Mouse (Mus musculus) heart, adult 2 months (tissue): ENCODE data around the gene Scn4b. TPM values are rescaled to one million over a fixed set of nuclear protein-coding genes. Genes with fewer than 3 reads are reported as not detected.

Experiments
- DNase-seq, 2 experiments: peaks; one replicate each; pipeline ENCODE4 v3.0.0; 2021
- H3K27ac ChIP-seq: fragments of 200-600 bp; 2 replicates; pipeline ENCODE4 v1.8.1; 2022
- H3K27me3 ChIP-seq: fragments of 200-500 bp; 2 replicates; pipeline ENCODE4 v1.6.1; 2012; ENCODE audit warnings: mild to moderate bottlenecking, low read length, inconsistent platforms, mixed read lengths; ENCODE audit not compliant: control insufficient read depth, insufficient read depth
- H3K36me3 ChIP-seq: fragments of 200-500 bp; 2 replicates; pipeline ENCODE4 v1.6.1; 2012; ENCODE audit warnings: low read length, inconsistent platforms; ENCODE audit not compliant: control insufficient read depth, insufficient read depth
- H3K4me1 ChIP-seq: fragments of 200-500 bp; 2 replicates; pipeline ENCODE4 v1.6.1; 2011; ENCODE audit warnings: low read length; ENCODE audit not compliant: control insufficient read depth, insufficient read depth
- H3K4me3 ChIP-seq: fragments of 200-600 bp; 2 replicates; pipeline ENCODE4 v1.8.1; 2022
- H3K79me2 ChIP-seq: fragments of 200-500 bp; replicated peaks from 2 replicates; pipeline ENCODE4 v1.6.1; 2012; ENCODE audit warnings: mild to moderate bottlenecking, inconsistent platforms, low read length, moderate library complexity, mixed read lengths; ENCODE audit not compliant: control insufficient read depth, insufficient read depth
- H3K9ac ChIP-seq: fragments of 200-500 bp; 2 replicates; pipeline ENCODE4 v1.6.1; 2012; ENCODE audit warnings: low read depth, mild to moderate bottlenecking, control low read depth, inconsistent platforms, low read length, mixed read lengths
- CTCF ChIP-seq: fragments of 200-600 bp; IDR thresholded peaks from 2 replicates; pipeline ENCODE4 v1.8.1; 2022; ENCODE audit warnings: antibody characterized with exemption, mild to moderate bottlenecking, moderate library complexity
- EP300 ChIP-seq: fragments of 200-500 bp; IDR thresholded peaks from 2 replicates; pipeline ENCODE4 v1.6.1; 2011; ENCODE audit warnings: low read depth, low read length, control low read depth; ENCODE audit not compliant: insufficient read depth
- POLR2A ChIP-seq: fragments of 200-500 bp; IDR thresholded peaks from 2 replicates; pipeline ENCODE4 v1.6.1; 2011; ENCODE audit warnings: mild to moderate bottlenecking, low read depth, low read length, control low read depth; ENCODE audit not compliant: insufficient read depth
- WGBS: fragments of 180-500 bp; shearing (Covaris S2); methylation state at CpG from one replicate; pipeline ENCODE4 v1.1.7; 2018; 5-methylcytosine and 5-hydroxymethylcytosine counted together
- intact Hi-C: fragments of 180-260 bp; cut with DNase I; formaldehyde crosslinking; loops from one replicate; pipeline ENCODE4 v1.15.1; 2025
- polyA plus RNA-seq: library from polyadenylated mRNA; depleted of rRNA; stranded (reverse); fragments of >200 nt; gene quantifications from 2 replicates; pipeline ENCODE4 v1.2.3, GENCODE M21; 2012
- total RNA-seq, 2 experiments: library from RNA; stranded (reverse); gene quantifications; 2 replicates each; pipeline ENCODE4 v1.2.3; 2021

Gene Scn4b
- total and polyA plus RNA-seq, 3 experiments: 5.1 to 16.9 (median 14.2) TPM

- Histone ChIP-seq H3K4me1 (no peaks in the 10 kb centered on the region), H3K27ac (peak overlapping the region; percentile 12; the same call in 1 of the 2 replicates), H3K36me3 (no peaks in the 10 kb centered on the region), H3K9ac (no peak overlapping the region), H3K4me3 (no peak overlapping the region), H3K27me3 (peaks cover 3% of the 10 kb centered on the region), H3K79me2 (no peaks in the 10 kb centered on the region)
- 22% methylated on average over 7 of the region's 7 CpGs for WGBS
- TF ChIP-seq POLR2A: no peak
- TF ChIP-seq CTCF: no peak
- TF ChIP-seq EP300: no peak
- DNase-seq: no peak
- intact Hi-C loops: loop anchor here (5.0 kb wide), 1 partner anchor 89 kb away; no protein-coding TSS in a partner anchor
Measured at GRCm38 (mm10) chr9:45136442-45137169, 1.6 kb upstream of the Scn4b start.

GRCm38 (mm10) chr9:45139082-45139481, 887 bp downstream of the Scn4b start:
- no peak for DNase-seq
- no peak overlapping the region; the same call in 1 of the 2 replicates for H3K9ac ChIP-seq
- no peaks in the 10 kb centered on the region for H3K36me3 ChIP-seq
- WGBS: 21% methylated on average over 7 of the region's 7 CpGs
- no peaks in the 10 kb centered on the region for H3K4me1 ChIP-seq
- peak overlapping the region; percentile 52 for H3K4me3 ChIP-seq
- intact Hi-C loops: loop anchor here (5.0 kb wide), 1 partner anchor 92 kb away; no protein-coding TSS in a partner anchor
- no peak for TF ChIP-seq EP300
- no peak overlapping the region for H3K27ac ChIP-seq
- H3K79me2 ChIP-seq: no peaks in the 10 kb centered on the region
- H3K27me3 ChIP-seq: peaks cover 3% of the 10 kb centered on the region

- Histone ChIP-seq H3K79me2 (no peaks in the 10 kb centered on the region), H3K27ac (no peak overlapping the region), H3K4me1 (no peaks in the 10 kb centered on the region), H3K27me3 (peaks cover 3% of the 10 kb centered on the region), H3K4me3 (no peak overlapping the region), H3K36me3 (no peaks in the 10 kb centered on the region), H3K9ac (no peak overlapping the region)
- intact Hi-C loops: no loop called here
- TF ChIP-seq CTCF: no peak
- no peak for TF ChIP-seq POLR2A
- TF ChIP-seq EP300: no peak
- no peak for DNase-seq
- WGBS: 74% methylated on average over 7 of the region's 7 CpGs
Measured at GRCm38 (mm10) chr9:45140945-45141344, 2.8 kb downstream of the Scn4b start.

- peaks cover 3% of the 10 kb centered on the region for H3K27me3 ChIP-seq
- no peaks in the 10 kb centered on the region for H3K79me2 ChIP-seq
- no peak overlapping the region for H3K27ac ChIP-seq
- intact Hi-C loops: no loop called here
- 44% methylated on average over 3 of the region's 3 CpGs for WGBS
- TF ChIP-seq CTCF (no peak), POLR2A (no peak), EP300 (no peak)
- H3K9ac ChIP-seq: no peak overlapping the region
- DNase-seq: no peak
- H3K4me1 ChIP-seq: no peaks in the 10 kb centered on the region
- no peaks in the 10 kb centered on the region for H3K36me3 ChIP-seq
- H3K4me3 ChIP-seq: no peak overlapping the region
Measured at GRCm38 (mm10) chr9:45142686-45143085, 4.5 kb downstream of the Scn4b start.

- Histone ChIP-seq H3K79me2 (no peaks in the 10 kb centered on the region), H3K36me3 (no peaks in the 10 kb centered on the region), H3K9ac (no peak overlapping the region), H3K27ac (no peak overlapping the region), H3K27me3 (no peaks in the 10 kb centered on the region; the same call in 1 of the 2 replicates), H3K4me3 (no peak overlapping the region), H3K4me1 (no peaks in the 10 kb centered on the region)
- WGBS: 9% methylated on average over 27 of the region's 27 CpGs
- no peak for TF ChIP-seq EP300
- TF ChIP-seq CTCF: no peak
- no peak for TF ChIP-seq POLR2A
- intact Hi-C loops: loop anchor here (1.0 to 5.0 kb wide), 3 partner anchors 24 to 173 kb away; no protein-coding TSS in a partner anchor
- no peak for DNase-seq
Measured at GRCm38 (mm10) chr9:45145533-45146266, 7.5 kb downstream of the Scn4b start.

- TF ChIP-seq EP300 (0 out of 2 replicates have a peak, but pooled peaks have one; percentile 22), POLR2A (no peak), CTCF (peak; percentile 91; the same call in 1 of the 2 replicates)
- H3K27ac ChIP-seq: no peak overlapping the region
- no peaks in the 10 kb centered on the region for H3K79me2 ChIP-seq
- H3K9ac ChIP-seq: no peak overlapping the region
- H3K36me3 ChIP-seq: no peaks in the 10 kb centered on the region
- intact Hi-C loops: loop anchor here (1.0 to 5.0 kb wide), 3 partner anchors 25 to 174 kb away; no protein-coding TSS in a partner anchor
- WGBS: 0% methylated on average over 5 of the region's 5 CpGs
- no peak overlapping the region for H3K4me3 ChIP-seq
- H3K27me3 ChIP-seq: no peaks in the 10 kb centered on the region; the same call in 1 of the 2 replicates
- DNase-seq: peak; percentile 40 to 71
- no peaks in the 10 kb centered on the region for H3K4me1 ChIP-seq
Measured at GRCm38 (mm10) chr9:45146267-45146597, 8.0 kb downstream of the Scn4b start.
